Mouse (Mus musculus) bone marrow macrophage, adult 2 months (primary cell): ENCODE measurements around the gene Ube2j1.

Experiments
- CTCF ChIP-seq: IDR thresholded peaks from 2 replicates; pipeline ENCODE4 v1.5.1; 2012; ENCODE audit warnings: low read depth, mild to moderate bottlenecking, low read length, moderate library complexity
- POLR2A ChIP-seq: IDR thresholded peaks from 2 replicates; pipeline ENCODE4 v1.6.1; 2012; ENCODE audit warnings: mild to moderate bottlenecking, low read depth, low read length, borderline replicate concordance

GRCm38 (mm10) chr4:33070326-33070725 is 39.1 kb downstream of the Ube2j1 start:
- TF ChIP-seq CTCF = no peak
- TF ChIP-seq POLR2A = no peak
